Mouse (Mus musculus) hindbrain, postnatal 0 days (tissue): ENCODE data around the gene 6430531B16Rik. TPM values are rescaled to one million over a fixed set of nuclear protein-coding genes. Genes with fewer than 3 reads are reported as not detected.

Experiments used
- ATAC-seq: fragments of 200-750 bp; cut with Nextera tagmentation; 2 replicates; pipeline ENCODE4 v1.8.0; 2017; ENCODE audit warnings: mild to moderate bottlenecking, moderate TSS enrichment, moderate library complexity
- DNase-seq: peaks from one replicate; pipeline ENCODE4 v3.0.0-alpha.2; 2015; ENCODE audit warnings: low spot score
- H3K27ac ChIP-seq: fragments of 300-500 bp; sonication (generic); 2 replicates; pipeline ENCODE4 v1.5.1; 2014; ENCODE audit warnings: mild to moderate bottlenecking
- H3K27me3 ChIP-seq: fragments of 300-500 bp; sonication (generic); 2 replicates; pipeline ENCODE4 v1.6.1; 2014; ENCODE audit warnings: low read length, mixed read lengths; ENCODE audit not compliant: insufficient read depth
- H3K36me3 ChIP-seq: fragments of 300-500 bp; sonication (generic); 2 replicates; pipeline ENCODE4 v1.6.1; 2014; ENCODE audit warnings: low read length, mixed read lengths; ENCODE audit not compliant: insufficient read depth
- H3K4me1 ChIP-seq: fragments of 300-500 bp; sonication (generic); 2 replicates; pipeline ENCODE4 v1.6.1; 2014; ENCODE audit warnings: antibody characterized with exemption, low read length, mixed read lengths; ENCODE audit not compliant: insufficient read depth
- H3K4me2 ChIP-seq: fragments of 300-500 bp; sonication (generic); 2 replicates; pipeline ENCODE4 v1.6.1; 2014; ENCODE audit warnings: low read depth, mild to moderate bottlenecking, low read length, moderate library complexity, mixed read lengths
- H3K4me3 ChIP-seq: fragments of 300-500 bp; sonication (generic); 2 replicates; pipeline ENCODE4 v1.5.1; 2014; ENCODE audit warnings: low read length
- H3K9ac ChIP-seq: fragments of 300-500 bp; sonication (generic); replicated peaks from 2 replicates; pipeline ENCODE4 v1.6.1; 2014; ENCODE audit warnings: mild to moderate bottlenecking, low read length, moderate library complexity, mixed read lengths
- H3K9me3 ChIP-seq: fragments of 300-500 bp; sonication (generic); 2 replicates; pipeline ENCODE4 v1.6.1; 2016; ENCODE audit warnings: low read length, mixed read lengths
- CTCF ChIP-seq: IDR thresholded peaks from 2 replicates; pipeline ENCODE4 v1.5.1; 2016; ENCODE audit warnings: antibody characterized with exemption, control low read depth, low read depth
- WGBS: fragments of 180-500 bp; shearing (Covaris S2); extraction: QIAGEN DNeasy Blood & Tissue Kit; methylation state at CpG from one replicate; pipeline ENCODE4 v1.1.7; 2014; 5-methylcytosine and 5-hydroxymethylcytosine counted together
- polyA plus RNA-seq: library from polyadenylated mRNA; unstranded; fragments of >200 nt; fragmentation: Nextera tagmentation; extraction: Ambion mirVana; gene quantifications from 2 replicates; pipeline ENCODE4 v1.2.1, GENCODE M21; 2015
- total RNA-seq: library from RNA; depleted of rRNA; stranded (reverse); fragments of >200 nt; gene quantifications from 2 replicates; pipeline ENCODE4 v1.2.3, GENCODE M21; 2014

6430531B16Rik gene
- total and polyA plus RNA-seq, 2 experiments from 2014 or later, result 1.8 to 2.9 TPM

DNA sequence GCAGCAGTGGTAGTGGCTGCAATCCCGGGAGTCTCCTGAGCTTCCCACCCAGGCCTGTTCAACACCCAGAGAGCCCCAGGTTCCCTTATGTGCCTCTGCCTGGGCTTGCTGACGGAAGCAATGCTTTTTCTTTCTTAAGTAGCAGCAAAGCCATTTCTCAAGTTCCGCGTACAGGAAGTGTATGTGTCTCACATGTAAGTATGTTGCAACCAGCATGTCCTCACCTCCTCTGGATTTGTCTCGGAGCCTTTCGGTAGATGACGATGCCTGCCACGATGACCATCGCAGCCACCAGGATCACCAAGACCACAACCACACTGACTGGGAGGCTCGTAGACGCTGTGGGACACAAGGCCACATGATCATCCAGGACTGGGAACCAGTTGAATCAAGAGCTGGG is 6.0 kb upstream of the 6430531B16Rik start:
- H3K4me3 ChIP-seq, result no peak overlapping the region
- DNase-seq, result no peak
- H3K4me1 ChIP-seq, result no peaks in the 10 kb centered on the region
- no peak overlapping the region for H3K4me2 ChIP-seq
- no peaks in the 10 kb centered on the region for H3K27me3 ChIP-seq
- ATAC-seq, result no peak
- TF ChIP-seq CTCF, result no peak
- WGBS, result 92% methylated on average over 11 of the region's 11 CpGs
- no peaks in the 10 kb centered on the region for H3K36me3 ChIP-seq
- no peak overlapping the region for H3K9ac ChIP-seq
- H3K27ac ChIP-seq, result no peak overlapping the region
- H3K9me3 ChIP-seq, result no peaks in the 10 kb centered on the region

DNA sequence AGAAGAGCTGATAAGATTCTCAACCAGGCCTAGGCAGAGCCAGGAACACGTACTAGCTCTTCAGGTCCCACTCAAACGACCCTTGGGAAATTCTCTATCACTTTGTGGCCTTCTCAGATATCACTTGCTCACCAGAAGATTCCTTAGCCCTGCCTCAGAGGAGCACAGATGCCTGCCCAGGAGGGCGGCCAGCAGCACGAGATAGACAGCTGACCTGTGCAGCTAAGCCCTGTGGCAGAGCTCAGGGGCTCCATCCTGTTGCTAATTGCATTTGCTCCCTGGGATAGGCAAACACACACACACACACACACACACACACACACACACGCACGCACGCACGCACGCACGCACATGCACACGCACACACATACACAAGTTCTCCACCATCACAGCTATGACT is 3.5 kb upstream of the 6430531B16Rik start:
- Histone ChIP-seq H3K9me3 (no peaks in the 10 kb centered on the region), H3K27ac (no peak overlapping the region), H3K9ac (no peak overlapping the region), H3K36me3 (no peaks in the 10 kb centered on the region), H3K27me3 (no peaks in the 10 kb centered on the region), H3K4me2 (no peak overlapping the region), H3K4me3 (no peak overlapping the region), H3K4me1 (no peaks in the 10 kb centered on the region)
- WGBS, result 90% methylated on average over 11 of the region's 11 CpGs
- no peak for TF ChIP-seq CTCF
- ATAC-seq, result no peak
- no peak for DNase-seq

DNA sequence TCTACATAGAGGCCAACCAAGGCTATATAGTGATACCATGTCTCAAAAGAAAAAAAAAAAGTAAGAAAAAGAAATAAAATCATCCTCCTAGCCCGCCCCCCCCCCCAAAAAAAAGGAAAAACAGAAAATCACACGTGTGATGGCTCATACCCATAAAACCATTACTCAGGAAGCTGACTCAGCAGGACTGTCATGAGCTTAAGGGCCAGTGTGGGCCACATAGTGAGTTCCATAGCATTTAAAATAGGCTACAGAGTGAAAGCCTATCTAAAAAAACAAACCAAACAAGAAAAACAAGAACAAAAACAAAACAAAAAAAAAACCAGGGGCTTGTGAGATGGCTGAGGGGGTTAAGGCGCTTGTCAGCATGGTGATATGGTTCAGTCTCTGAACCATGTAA is 2.2 kb upstream of the 6430531B16Rik start:
- Histone ChIP-seq H3K9ac (no peak overlapping the region), H3K4me2 (no peak overlapping the region), H3K4me1 (no peaks in the 10 kb centered on the region), H3K4me3 (no peak overlapping the region), H3K36me3 (no peaks in the 10 kb centered on the region), H3K27me3 (no peaks in the 10 kb centered on the region), H3K9me3 (no peaks in the 10 kb centered on the region), H3K27ac (no peak overlapping the region)
- DNase-seq, result no peak
- no peak for TF ChIP-seq CTCF
- 51% methylated on average over 3 of the region's 3 CpGs for WGBS
- ATAC-seq, result no peak

DNA sequence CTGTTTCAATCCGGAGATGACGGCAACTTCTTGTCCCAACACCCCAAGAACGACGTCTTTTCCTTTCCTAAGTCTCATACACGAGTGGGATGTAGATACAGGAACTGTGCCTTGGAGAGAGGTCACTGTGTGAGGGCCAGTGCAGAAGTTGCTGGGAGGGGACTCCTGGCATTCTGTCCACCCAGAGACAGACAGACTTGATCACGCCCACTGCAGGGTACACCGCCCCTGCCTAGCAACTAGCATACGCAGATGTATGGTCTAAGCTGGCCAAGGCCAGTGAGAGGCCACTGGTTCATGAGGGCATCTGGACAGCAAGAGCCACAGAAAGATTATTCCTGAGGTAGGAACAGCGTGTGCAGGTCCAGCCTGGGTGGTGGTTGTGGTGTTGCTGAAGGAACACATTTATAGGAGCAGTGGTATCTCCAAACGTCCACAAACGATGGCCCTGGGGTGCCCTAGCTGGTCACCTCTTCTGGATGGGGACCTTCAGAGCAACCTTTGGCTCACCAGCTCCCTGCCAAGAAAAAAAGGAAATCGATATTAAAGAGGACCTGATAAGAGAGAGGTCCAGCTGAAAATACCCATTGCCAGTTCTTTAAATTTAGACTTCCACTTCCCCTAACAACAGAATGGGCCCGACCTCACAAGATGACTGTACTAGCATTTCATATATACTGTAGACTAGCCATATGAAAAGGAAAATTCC is 610 bp upstream of the 6430531B16Rik start:
- 0 out of 2 replicates have a peak overlapping the region, but pooled peaks have one; percentile 17 for H3K27ac ChIP-seq
- H3K36me3 ChIP-seq, result no peaks in the 10 kb centered on the region
- H3K4me1 ChIP-seq, result no peaks in the 10 kb centered on the region
- no peaks in the 10 kb centered on the region for H3K27me3 ChIP-seq
- ATAC-seq, result peak; percentile 66
- peak overlapping the region; percentile 76 for H3K4me2 ChIP-seq
- TF ChIP-seq CTCF, result no peak
- 38% methylated on average over 13 of the region's 13 CpGs for WGBS
- DNase-seq, result peak; percentile 14
- peak overlapping the region; percentile 50 for H3K9ac ChIP-seq
- H3K9me3 ChIP-seq, result no peaks in the 10 kb centered on the region
- peak overlapping the region; percentile 44 for H3K4me3 ChIP-seq

DNA sequence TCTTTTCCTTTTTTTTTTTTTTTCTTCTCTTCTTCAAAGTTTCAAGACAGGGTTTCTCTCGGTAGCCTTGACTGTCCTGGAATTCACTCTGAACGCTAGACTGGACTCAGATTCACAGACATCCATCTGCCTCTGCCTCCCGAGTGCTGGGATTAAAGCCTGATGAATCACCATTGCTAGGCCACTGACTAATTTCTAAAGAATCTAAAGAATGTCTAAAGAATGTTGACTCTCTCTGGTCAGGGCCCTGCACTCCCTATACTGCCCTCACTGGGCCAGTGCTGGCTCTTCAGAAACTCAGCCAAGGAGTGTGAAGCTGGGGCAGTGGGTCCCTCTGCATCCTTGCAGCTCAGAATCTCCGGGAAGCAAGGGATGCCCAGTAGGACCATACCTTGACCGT is 3.1 kb downstream of the 6430531B16Rik start:
- 56% methylated on average over 5 of the region's 5 CpGs for WGBS
- H3K4me3 ChIP-seq, result no peak overlapping the region
- H3K9me3 ChIP-seq, result no peaks in the 10 kb centered on the region
- H3K27ac ChIP-seq, result no peak overlapping the region
- H3K27me3 ChIP-seq, result no peaks in the 10 kb centered on the region
- H3K36me3 ChIP-seq, result no peaks in the 10 kb centered on the region
- DNase-seq (no peak), ATAC-seq (no peak)
- TF ChIP-seq CTCF, result no peak
- H3K4me2 ChIP-seq, result no peak overlapping the region
- no peaks in the 10 kb centered on the region for H3K4me1 ChIP-seq
- H3K9ac ChIP-seq, result no peak overlapping the region

DNA sequence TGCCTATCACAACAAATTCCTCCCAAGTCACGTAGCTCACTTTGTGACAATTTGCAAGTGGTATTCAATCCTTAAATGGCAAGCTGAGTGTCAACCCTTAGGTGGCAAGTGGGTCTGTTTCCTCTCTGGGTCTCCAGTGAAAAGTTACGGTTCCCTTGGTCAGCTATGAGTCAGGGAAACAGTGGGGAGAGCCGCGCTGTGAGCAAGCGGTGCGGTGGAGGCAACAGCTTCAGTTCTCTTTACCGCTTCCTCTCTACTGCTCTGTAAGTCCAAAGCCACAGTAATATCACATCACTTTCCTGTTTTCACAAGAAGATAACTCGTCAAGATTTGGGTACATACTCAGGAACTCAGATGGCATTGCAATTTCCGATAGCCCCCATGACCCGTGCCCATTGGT is 4.2 kb downstream of the 6430531B16Rik start:
- H3K36me3 ChIP-seq, result no peaks in the 10 kb centered on the region
- H3K27me3 ChIP-seq, result no peaks in the 10 kb centered on the region
- H3K9ac ChIP-seq, result no peak overlapping the region
- H3K4me1 ChIP-seq, result no peaks in the 10 kb centered on the region
- no peak overlapping the region for H3K4me3 ChIP-seq
- ATAC-seq (no peak), DNase-seq (no peak)
- TF ChIP-seq CTCF, result no peak
- H3K9me3 ChIP-seq, result no peaks in the 10 kb centered on the region
- H3K4me2 ChIP-seq, result no peak overlapping the region
- no peak overlapping the region for H3K27ac ChIP-seq
- 89% methylated on average over 10 of the region's 10 CpGs for WGBS

DNA sequence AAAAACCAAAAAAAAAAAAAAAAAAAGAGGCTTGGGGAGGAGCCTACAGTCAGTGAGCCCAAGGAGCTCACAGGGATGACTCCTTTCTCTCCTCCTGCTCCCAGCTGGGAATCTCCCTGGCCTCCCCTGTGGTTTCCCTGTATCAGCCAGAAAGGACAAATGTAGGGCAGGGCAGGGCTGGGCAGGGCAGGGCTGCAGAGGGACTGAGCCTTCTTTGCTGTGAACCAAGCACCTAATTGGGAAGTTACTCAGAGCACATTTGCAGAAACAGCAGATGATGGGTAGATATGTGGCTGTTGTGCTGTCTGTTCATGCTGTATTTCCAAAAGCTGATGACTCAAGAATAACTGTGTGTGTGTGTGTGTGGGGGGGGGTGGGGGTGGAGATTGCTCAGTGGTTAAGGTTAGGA is 5.6 kb downstream of the 6430531B16Rik start:
- no peaks in the 10 kb centered on the region for H3K9me3 ChIP-seq
- no peak overlapping the region for H3K4me3 ChIP-seq
- no peaks in the 10 kb centered on the region for H3K36me3 ChIP-seq
- H3K27ac ChIP-seq, result no peak overlapping the region
- no peak overlapping the region for H3K4me2 ChIP-seq
- no peaks in the 10 kb centered on the region for H3K27me3 ChIP-seq
- DNase-seq, result no peak
- H3K4me1 ChIP-seq, result no peaks in the 10 kb centered on the region
- no peak overlapping the region for H3K9ac ChIP-seq
- TF ChIP-seq CTCF, result no peak
- no peak for ATAC-seq
